Mouse (Mus musculus) heart, embryonic 16.5 days (tissue): ENCODE measurements at regions not wholly inside any gene's neighbourhood (a gene's known extent, or its start where the extent isn't known, plus 50 kb on each side); places are given as distances from the start of the nearest gene placed in this dataset.
"Not testable (repeated sequence)": the region's sequence is repeated elsewhere in the genome, so short reads cannot be mapped to it uniquely, and the experiment has no call there.

Source experiments
- ATAC-seq: fragments of 200-750 bp; cut with Nextera tagmentation; replicated peaks from 2 replicates; pipeline ENCODE4 v1.8.0; 2017; ENCODE audit warnings: moderate number of reproducible peaks; ENCODE audit not compliant: insufficient read depth, low FRiP score; ENCODE audit errors: extremely low read depth
- H3K27ac ChIP-seq: fragments of 300-500 bp; sonication (generic); 2 replicates; pipeline ENCODE4 v1.5.1; 2014; ENCODE audit warnings: mild to moderate bottlenecking, low read length, control low read depth, moderate library complexity
- H3K27me3 ChIP-seq: fragments of 300-500 bp; sonication (generic); 2 replicates; pipeline ENCODE4 v1.6.1; 2014; ENCODE audit warnings: low read length, mixed read lengths; ENCODE audit not compliant: control insufficient read depth, insufficient read depth
- H3K36me3 ChIP-seq: fragments of 300-500 bp; sonication (generic); 2 replicates; pipeline ENCODE4 v1.6.1; 2014; ENCODE audit not compliant: control insufficient read depth, insufficient read depth
- H3K4me1 ChIP-seq: fragments of 300-500 bp; sonication (generic); 2 replicates; pipeline ENCODE4 v1.6.1; 2014; ENCODE audit warnings: low read length, mixed read lengths; ENCODE audit not compliant: control insufficient read depth, insufficient read depth
- H3K4me2 ChIP-seq: fragments of 300-500 bp; sonication (generic); 2 replicates; pipeline ENCODE4 v1.6.1; 2014; ENCODE audit warnings: low read depth, mild to moderate bottlenecking, control low read depth, low read length
- H3K4me3 ChIP-seq: fragments of 300-500 bp; sonication (generic); 2 replicates; pipeline ENCODE4 v1.5.1; 2014; ENCODE audit warnings: mild to moderate bottlenecking, control low read depth, low read length
- H3K9ac ChIP-seq: fragments of 300-500 bp; sonication (generic); 2 replicates; pipeline ENCODE4 v1.6.1; 2014; ENCODE audit warnings: low read length, control low read depth
- H3K9me3 ChIP-seq: fragments of 300-500 bp; sonication (generic); replicated peaks from 2 replicates; pipeline ENCODE4 v1.6.1; 2016; ENCODE audit warnings: low read length; ENCODE audit not compliant: control insufficient read depth
- WGBS: fragments of 180-500 bp; shearing (Covaris S2); extraction: QIAGEN DNeasy Blood & Tissue Kit; methylation state at CpG from one replicate; pipeline ENCODE4 v1.1.7; 2014; 5-methylcytosine and 5-hydroxymethylcytosine counted together

DNA sequence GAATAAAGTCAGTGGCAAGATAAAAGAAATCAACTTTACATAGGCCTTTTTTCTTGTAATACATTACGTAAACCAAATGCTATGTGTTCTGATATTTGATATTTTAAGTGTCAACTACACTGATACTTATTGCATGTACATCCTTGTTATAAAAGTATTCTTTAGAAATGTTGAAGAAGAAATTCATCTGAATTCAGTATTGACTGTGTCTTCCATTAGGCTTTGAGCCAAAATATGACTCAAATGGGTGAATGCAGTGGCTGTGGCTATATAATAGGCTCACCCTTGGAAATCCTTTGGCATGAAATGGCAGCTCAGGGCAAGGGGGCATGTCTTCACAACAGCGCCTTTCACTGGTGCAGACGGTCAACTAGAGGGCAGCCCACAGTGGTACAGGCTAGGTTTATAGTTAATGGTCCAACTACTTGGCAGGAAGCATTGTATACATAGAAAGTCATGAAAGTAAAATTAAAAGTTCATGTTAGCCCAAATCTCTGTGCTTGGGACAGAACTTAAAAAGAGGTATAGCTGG lies 217.9 kb downstream of the Cetn3 start:
- Histone ChIP-seq H3K4me3 (no peak overlapping the region), H3K27me3 (no peaks in the 10 kb centered on the region), H3K36me3 (no peaks in the 10 kb centered on the region), H3K27ac (no peak overlapping the region), H3K4me2 (no peak overlapping the region), H3K9ac (no peak overlapping the region), H3K9me3 (no peaks in the 10 kb centered on the region), H3K4me1 (no peaks in the 10 kb centered on the region)
- WGBS, result 84% methylated on average over 3 of the region's 3 CpGs
- no peak for ATAC-seq

DNA sequence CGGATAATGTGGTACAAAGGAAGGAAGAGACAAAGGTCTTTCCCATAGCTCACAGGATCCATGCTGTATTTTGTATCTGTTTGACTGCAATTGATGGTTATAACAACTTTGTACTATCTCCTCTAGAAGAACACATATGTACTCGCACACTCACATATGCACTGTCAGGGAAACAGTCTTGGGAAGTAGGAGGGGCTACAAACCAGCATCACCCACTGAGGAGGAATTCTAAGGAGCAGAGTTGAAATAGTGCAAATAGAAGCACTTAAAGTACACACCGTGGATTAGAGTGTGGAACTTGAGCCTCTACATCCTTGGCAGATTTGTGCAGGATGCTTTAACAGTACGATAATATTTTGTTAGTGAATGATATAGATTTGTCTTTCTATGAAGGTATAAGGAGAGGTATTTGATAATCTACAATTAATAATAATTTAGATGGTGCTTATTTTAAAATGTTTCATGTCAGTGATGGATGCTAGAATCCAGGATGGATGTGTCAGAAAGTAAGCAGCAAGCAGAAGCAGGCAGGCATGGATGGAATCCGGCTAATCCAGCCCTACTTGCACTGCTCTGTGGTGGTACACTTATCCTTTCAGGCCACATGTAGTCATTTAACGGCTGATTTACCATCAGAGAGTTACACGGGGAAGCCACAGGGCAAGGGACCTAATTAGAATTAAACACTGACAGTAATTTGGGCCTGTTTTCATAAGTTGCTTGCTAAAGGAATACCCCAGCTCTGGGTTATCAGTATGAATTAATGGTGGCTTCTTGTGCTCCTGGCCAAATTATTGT lies 223.3 kb downstream of the Cetn3 start:
- no peaks in the 10 kb centered on the region for H3K4me1 ChIP-seq
- WGBS, result 71% methylated on average over 7 of the region's 7 CpGs
- no peak overlapping the region for H3K4me3 ChIP-seq

DNA sequence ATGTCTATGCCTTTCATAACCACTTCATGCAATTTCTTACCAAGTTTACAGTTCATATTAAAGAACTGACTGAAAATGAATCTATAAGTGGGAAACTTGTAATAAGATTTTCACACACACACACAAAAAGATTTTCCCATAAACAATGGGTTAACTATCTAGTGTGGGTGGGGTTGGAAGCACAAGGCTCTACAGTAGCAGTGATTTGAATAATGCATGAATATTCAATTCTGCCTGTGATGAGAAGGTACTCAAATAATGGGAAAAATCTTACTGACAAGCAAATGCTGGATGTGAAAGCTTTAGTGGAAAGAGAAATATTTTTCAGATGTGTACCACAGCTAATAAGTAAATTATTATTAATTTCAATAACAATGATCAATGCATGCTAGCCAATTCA lies 224.3 kb downstream of the Cetn3 start:
- H3K4me3 ChIP-seq, result no peak overlapping the region

More for the DNA sequence above, 223.3 kb downstream of the Cetn3 start:
- no peak overlapping the region for H3K27ac ChIP-seq
- ATAC-seq, result no peak
- H3K27me3 ChIP-seq, result no peaks in the 10 kb centered on the region
- H3K4me2 ChIP-seq, result no peak overlapping the region
- no peak overlapping the region for H3K9ac ChIP-seq
- no peaks in the 10 kb centered on the region for H3K9me3 ChIP-seq
- H3K36me3 ChIP-seq, result no peaks in the 10 kb centered on the region

DNA sequence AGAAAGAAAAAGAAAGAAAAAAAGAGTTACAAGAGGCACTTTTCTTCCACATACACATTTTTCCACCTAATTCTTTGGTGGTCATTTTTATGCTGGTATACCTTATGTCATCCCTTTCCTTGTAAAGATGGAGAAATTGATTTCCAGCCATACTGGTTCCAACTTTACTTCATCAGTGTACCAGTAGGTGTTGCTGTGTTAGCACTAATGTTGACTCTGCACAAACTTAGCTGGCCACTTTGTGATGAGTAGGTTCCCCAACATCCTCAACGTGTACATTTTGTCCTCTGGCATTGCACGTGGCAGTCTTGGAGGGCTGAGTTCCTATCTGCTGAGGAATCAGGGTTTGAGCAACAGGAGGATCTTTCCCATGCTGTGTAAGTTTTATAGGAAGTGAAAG lies 256.7 kb downstream of the Cetn3 start:
- H3K4me3 ChIP-seq, result no peak overlapping the region
- no peak; the same call in 1 of the 2 replicates for ATAC-seq
- WGBS, result 21% methylated on average over 2 of the region's 2 CpGs

More for the DNA sequence above, 224.3 kb downstream of the Cetn3 start:
- no peaks in the 10 kb centered on the region for H3K9me3 ChIP-seq
- no peaks in the 10 kb centered on the region for H3K36me3 ChIP-seq
- H3K9ac ChIP-seq, result no peak overlapping the region
- no peak overlapping the region for H3K4me2 ChIP-seq
- no peak for ATAC-seq
- no peaks in the 10 kb centered on the region for H3K27me3 ChIP-seq
- no peaks in the 10 kb centered on the region for H3K4me1 ChIP-seq
- no peak overlapping the region for H3K27ac ChIP-seq

DNA sequence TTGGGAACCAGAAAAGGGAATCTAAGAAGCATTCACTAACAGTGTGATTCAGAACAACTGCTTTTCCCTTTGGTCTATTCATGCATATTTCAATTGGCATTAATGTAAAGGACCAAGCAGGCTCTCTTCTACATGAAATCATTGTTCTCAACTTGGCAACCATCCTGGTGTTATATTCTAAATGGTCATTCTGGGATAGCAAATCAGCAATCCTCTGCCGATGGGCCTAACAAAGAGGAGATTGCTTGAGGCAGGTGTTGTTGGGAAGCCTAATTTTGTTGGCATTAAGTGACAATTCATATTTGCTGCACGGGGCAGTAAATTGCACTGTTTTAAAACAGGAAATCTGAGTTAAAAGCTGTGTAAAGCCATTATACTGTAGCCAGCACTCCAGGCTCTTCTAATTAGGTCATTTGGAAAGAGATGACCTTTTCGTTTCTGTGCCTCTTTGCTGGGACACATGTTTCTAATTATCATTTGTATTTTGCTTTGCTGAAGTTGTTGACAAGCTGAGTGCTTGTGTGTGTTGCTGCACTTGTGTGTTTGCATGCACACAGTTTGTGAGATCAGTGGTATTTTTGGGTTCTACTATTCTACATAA lies 275.4 kb downstream of the Cetn3 start:
- 0 out of 2 replicates have a peak, but pooled peaks have one; percentile 16 for ATAC-seq
- H3K4me2 ChIP-seq, result no peak overlapping the region
- H3K9me3 ChIP-seq, result no peaks in the 10 kb centered on the region
- peaks cover 19% of the 10 kb centered on the region for H3K4me1 ChIP-seq
- no peaks in the 10 kb centered on the region for H3K27me3 ChIP-seq
- WGBS, result 28% methylated on average over 3 of the region's 3 CpGs
- no peak overlapping the region for H3K9ac ChIP-seq
- no peaks in the 10 kb centered on the region for H3K36me3 ChIP-seq
- no peak overlapping the region for H3K4me3 ChIP-seq
- H3K27ac ChIP-seq, result peak overlapping the region; percentile 41; the same call in 1 of the 2 replicates

More for the DNA sequence above, 256.7 kb downstream of the Cetn3 start:
- Histone ChIP-seq H3K27ac (no peak overlapping the region), H3K4me2 (no peak overlapping the region), H3K9ac (no peak overlapping the region), H3K4me1 (no peaks in the 10 kb centered on the region), H3K36me3 (no peaks in the 10 kb centered on the region), H3K9me3 (no peaks in the 10 kb centered on the region), H3K27me3 (no peaks in the 10 kb centered on the region)

DNA sequence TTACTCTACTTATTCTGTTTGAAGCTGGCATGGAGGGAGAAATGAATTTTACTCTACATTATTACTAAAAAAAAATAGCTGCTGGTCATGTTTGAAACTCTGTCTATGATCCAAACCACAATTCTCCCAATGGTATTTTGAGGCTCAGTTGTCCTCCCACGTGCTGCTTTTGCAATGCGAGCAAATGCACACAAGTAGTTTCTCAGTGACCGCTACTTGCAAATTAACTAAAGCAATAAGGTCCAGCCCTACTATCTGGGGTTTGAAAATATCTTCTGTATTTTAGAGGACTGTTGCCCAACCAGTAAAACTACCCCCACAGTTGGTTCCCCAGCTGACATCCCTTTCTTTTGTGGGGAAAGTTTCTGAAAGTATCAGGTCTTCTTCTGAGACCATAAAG lies 276.0 kb downstream of the Cetn3 start:
- Histone ChIP-seq H3K9ac (no peak overlapping the region), H3K4me2 (no peak overlapping the region), H3K9me3 (no peaks in the 10 kb centered on the region), H3K27me3 (no peaks in the 10 kb centered on the region), H3K4me3 (no peak overlapping the region), H3K36me3 (no peaks in the 10 kb centered on the region), H3K4me1 (peaks cover 19% of the 10 kb centered on the region), H3K27ac (peak overlapping the region; percentile 43; the same call in 1 of the 2 replicates)
- no peak for ATAC-seq
- 72% methylated on average over 3 of the region's 3 CpGs for WGBS

DNA sequence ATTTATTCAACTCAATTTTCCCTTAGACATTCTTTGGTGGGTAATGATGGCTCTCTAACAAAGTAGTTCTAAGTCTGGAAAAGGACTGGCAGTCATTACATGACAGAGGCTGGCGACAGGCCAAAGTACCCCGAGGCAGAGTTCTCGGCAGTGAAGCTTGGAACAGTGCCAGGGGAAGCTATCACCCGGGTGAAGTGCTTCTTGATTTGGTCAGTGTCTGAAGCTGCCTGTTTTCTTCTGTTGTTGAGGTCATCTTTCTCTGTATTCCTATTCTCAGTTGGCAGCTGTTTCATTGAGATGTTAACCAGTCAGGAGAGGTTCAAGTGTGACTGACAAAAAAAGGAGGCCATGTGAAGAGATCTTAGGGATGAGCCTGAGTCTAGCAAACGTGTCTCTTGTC lies 276.6 kb downstream of the Cetn3 start:
- H3K9me3 ChIP-seq, result no peaks in the 10 kb centered on the region
- H3K4me3 ChIP-seq, result no peak overlapping the region
- ATAC-seq, result peak; percentile 70
- H3K9ac ChIP-seq, result no peak overlapping the region
- H3K4me1 ChIP-seq, result peaks cover 19% of the 10 kb centered on the region
- H3K36me3 ChIP-seq, result no peaks in the 10 kb centered on the region
- no peaks in the 10 kb centered on the region for H3K27me3 ChIP-seq
- 5% methylated on average over 5 of the region's 5 CpGs for WGBS
- no peak overlapping the region; the same call in 1 of the 2 replicates for H3K4me2 ChIP-seq
- H3K27ac ChIP-seq, result peak overlapping the region; percentile 57

DNA sequence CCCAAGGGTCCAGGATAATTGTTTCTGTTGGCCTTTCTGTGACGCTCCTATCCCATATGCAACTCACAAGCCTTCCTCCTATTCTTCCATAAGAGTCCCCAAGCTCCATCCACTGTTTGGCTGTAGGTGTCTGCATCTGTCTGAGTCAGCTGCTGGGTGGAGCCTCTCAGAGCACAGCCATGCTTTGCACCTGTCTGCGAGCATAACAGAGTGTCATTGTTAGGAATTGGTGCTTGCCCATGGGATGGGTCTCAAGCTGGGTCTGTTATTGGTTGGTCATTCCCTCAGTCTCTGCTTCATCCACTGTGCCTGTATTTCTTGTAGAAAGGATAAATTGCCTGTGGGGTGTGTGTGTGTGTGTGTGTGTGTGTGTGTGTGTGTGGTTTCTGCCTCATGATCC lies 281.0 kb downstream of the Cetn3 start:
- H3K4me1 ChIP-seq, result peaks cover 10% of the 10 kb centered on the region
- ATAC-seq, H3K9ac ChIP-seq, H3K4me3 ChIP-seq, H3K4me2 ChIP-seq, H3K27ac ChIP-seq, H3K9me3 ChIP-seq, H3K36me3 ChIP-seq, H3K27me3 ChIP-seq: not testable (repeated sequence)
- 87% methylated on average over 2 of the region's 2 CpGs for WGBS

DNA sequence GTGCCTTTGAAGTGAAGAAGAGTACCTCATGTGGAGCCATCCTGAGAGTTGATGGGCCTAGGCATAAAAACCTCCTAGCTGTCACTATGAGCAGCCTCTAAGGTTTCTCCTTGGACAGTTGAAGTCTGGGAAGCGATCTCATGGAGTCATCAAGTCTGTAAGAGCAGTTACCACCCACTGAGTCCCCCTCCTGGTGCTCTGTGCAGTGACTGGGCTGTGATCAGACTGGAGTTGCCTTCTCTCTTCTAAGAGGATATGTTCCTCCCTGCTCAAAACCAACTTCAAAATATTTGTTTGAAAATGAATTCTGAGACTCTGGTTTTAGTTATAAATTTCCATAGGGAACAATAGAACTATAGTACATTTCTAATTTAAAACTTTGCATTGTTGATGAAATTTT lies 283.3 kb downstream of the Cetn3 start:
- WGBS, result 57% methylated on average over 1 of the region's 1 CpGs
- Histone ChIP-seq H3K9ac (no peak overlapping the region), H3K27ac (no peak overlapping the region), H3K36me3 (no peaks in the 10 kb centered on the region), H3K4me1 (no peaks in the 10 kb centered on the region), H3K9me3 (no peaks in the 10 kb centered on the region), H3K4me3 (no peak overlapping the region), H3K27me3 (no peaks in the 10 kb centered on the region), H3K4me2 (no peak overlapping the region)
- no peak for ATAC-seq
